Mouse (Mus musculus) neural tube, embryonic 11.5 days (tissue): ENCODE results near the gene Gstp3. TPM values are rescaled to one million over a fixed set of nuclear protein-coding genes. Genes with fewer than 3 reads are reported as not detected.

Experiments used
- ATAC-seq: fragments of 200-750 bp; cut with Nextera tagmentation; 2 replicates; pipeline ENCODE4 v1.8.0; 2017; ENCODE audit warnings: moderate number of reproducible peaks, mild to moderate bottlenecking, moderate TSS enrichment, moderate library complexity; ENCODE audit not compliant: insufficient read depth, low FRiP score, low TSS enrichment
- DNase-seq: peaks from one replicate; pipeline ENCODE4 v3.0.0-alpha.2; 2015; ENCODE audit warnings: low spot score
- H3K27ac ChIP-seq: fragments of 300-500 bp; sonication (generic); 2 replicates; pipeline ENCODE4 v1.5.1; 2014; ENCODE audit warnings: low read depth, mild to moderate bottlenecking, low read length
- H3K27me3 ChIP-seq: fragments of 300-500 bp; sonication (generic); 2 replicates; pipeline ENCODE4 v1.6.1; 2014; ENCODE audit warnings: mild to moderate bottlenecking, low read length, mixed read lengths; ENCODE audit not compliant: control insufficient read depth, insufficient read depth
- H3K36me3 ChIP-seq: fragments of 300-500 bp; sonication (generic); 2 replicates; pipeline ENCODE4 v1.6.1; 2014; ENCODE audit warnings: mild to moderate bottlenecking, low read length, moderate library complexity, mixed read lengths; ENCODE audit not compliant: control insufficient read depth, insufficient read depth
- H3K4me1 ChIP-seq: fragments of 300-500 bp; sonication (generic); 2 replicates; pipeline ENCODE4 v1.6.1; 2014; ENCODE audit warnings: low read length, mixed read lengths; ENCODE audit not compliant: control insufficient read depth, insufficient read depth
- H3K4me2 ChIP-seq: fragments of 300-500 bp; sonication (generic); 2 replicates; pipeline ENCODE4 v1.6.1; 2014; ENCODE audit warnings: low read depth, mild to moderate bottlenecking, moderate library complexity
- H3K4me3 ChIP-seq: fragments of 300-500 bp; sonication (generic); 2 replicates; pipeline ENCODE4 v1.5.1; 2014; ENCODE audit warnings: low read depth, low read length
- H3K9ac ChIP-seq: fragments of 300-500 bp; sonication (generic); 2 replicates; pipeline ENCODE4 v1.6.1; 2014; ENCODE audit warnings: mild to moderate bottlenecking, low read length
- H3K9me3 ChIP-seq: fragments of 300-500 bp; sonication (generic); 2 replicates; pipeline ENCODE4 v1.6.1; 2016; ENCODE audit warnings: low read length; ENCODE audit not compliant: control insufficient read depth
- whole genome bisulfite sequencing: fragments of 180-500 bp; shearing (Covaris S2); extraction: QIAGEN DNeasy Blood & Tissue Kit; methylation state at CpG from one replicate; pipeline ENCODE4 v1.1.7; 2014; 5-methylcytosine and 5-hydroxymethylcytosine counted together
- polyA plus RNA-seq: library from polyadenylated mRNA; unstranded; fragments of >200 nt; fragmentation: Nextera tagmentation; extraction: Ambion mirVana; gene quantifications from 2 replicates; pipeline ENCODE4 v1.2.1, GENCODE M21; 2014

The Gstp3 gene
- polyA plus RNA-seq, 1 experiment from 2014 or later: not detected

DNA sequence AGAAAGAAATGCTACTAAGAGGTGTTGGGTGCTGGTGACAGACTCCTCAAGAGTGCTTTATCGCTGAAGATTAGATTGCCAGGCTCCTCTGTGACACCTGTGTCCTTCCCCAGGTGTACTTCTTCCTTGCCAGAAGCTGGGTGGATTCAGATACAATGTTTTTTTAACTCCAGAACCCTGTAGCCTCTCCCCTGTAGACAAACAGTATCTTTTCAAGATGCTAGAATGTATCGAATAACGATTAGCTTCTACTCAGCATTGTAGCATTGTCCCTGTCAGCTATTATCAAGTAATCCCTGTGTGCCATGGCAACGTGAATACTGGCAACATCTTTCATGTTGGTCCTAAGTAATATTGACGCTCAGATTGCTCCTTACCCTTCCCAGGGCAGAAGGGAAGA lies 25.6 kb downstream of the Gstp3 start:
- no peaks in the 10 kb centered on the region for H3K4me1 ChIP-seq
- no peak overlapping the region for H3K4me2 ChIP-seq
- DNase-seq: no peak
- no peak for ATAC-seq
- WGBS: 75% methylated on average over 5 of the region's 5 CpGs
- H3K9ac ChIP-seq: no peak overlapping the region
- no peaks in the 10 kb centered on the region for H3K27me3 ChIP-seq
- H3K9me3 ChIP-seq: no peaks in the 10 kb centered on the region
- H3K36me3 ChIP-seq: no peaks in the 10 kb centered on the region
- H3K27ac ChIP-seq: no peak overlapping the region
- no peak overlapping the region for H3K4me3 ChIP-seq

DNA sequence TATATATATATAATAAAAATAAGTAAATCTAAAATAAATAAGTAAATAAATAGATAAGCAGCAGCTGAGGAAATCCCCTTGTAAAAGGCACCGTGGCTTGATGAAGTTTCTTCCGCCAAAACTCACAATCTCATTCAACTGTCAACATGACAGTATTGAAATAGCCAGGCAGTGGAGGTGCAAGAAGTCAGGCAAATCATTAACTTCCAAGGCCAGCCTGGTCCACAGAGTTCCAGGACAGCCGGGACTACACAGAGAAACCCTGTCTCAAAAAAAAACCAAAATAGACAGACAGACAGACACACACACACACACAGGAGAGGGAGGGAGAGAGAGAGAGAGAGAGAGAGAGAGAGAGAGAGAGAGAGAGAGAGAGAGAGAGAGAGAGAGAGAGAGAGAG lies 26.1 kb downstream of the Gstp3 start:
- Histone ChIP-seq H3K27ac (no peak overlapping the region), H3K36me3 (no peaks in the 10 kb centered on the region), H3K27me3 (no peaks in the 10 kb centered on the region), H3K4me1 (no peaks in the 10 kb centered on the region), H3K4me2 (no peak overlapping the region), H3K4me3 (no peak overlapping the region), H3K9ac (no peak overlapping the region), H3K9me3 (no peaks in the 10 kb centered on the region)
- DNase-seq (no peak), ATAC-seq (no peak)
- 77% methylated on average over 3 of the region's 3 CpGs for WGBS

DNA sequence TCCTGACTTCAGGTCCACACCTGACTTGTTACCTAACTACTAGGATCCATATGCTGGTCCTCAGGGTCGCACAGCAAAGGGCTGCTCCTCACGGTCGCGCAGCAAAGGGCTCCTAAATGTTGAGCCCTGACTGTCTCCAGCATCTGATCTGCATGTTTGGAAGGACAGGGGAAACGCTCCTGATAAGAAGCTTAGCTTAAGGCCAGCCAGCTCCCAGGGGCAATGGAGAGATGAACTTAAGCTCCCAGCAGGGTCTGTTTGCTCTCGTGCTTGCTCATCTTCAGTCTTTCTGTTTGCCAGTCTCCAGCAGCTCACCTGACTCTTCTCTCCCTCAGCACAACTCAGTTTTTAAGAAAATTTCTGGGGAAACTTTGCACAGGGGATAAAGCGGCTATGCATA lies 26.7 kb downstream of the Gstp3 start:
- no peak overlapping the region for H3K4me3 ChIP-seq
- no peaks in the 10 kb centered on the region for H3K4me1 ChIP-seq
- H3K27ac ChIP-seq: no peak overlapping the region
- DNase-seq (no peak), ATAC-seq (no peak)
- no peak overlapping the region for H3K4me2 ChIP-seq
- no peaks in the 10 kb centered on the region for H3K9me3 ChIP-seq
- H3K27me3 ChIP-seq: no peaks in the 10 kb centered on the region
- no peaks in the 10 kb centered on the region for H3K36me3 ChIP-seq
- H3K9ac ChIP-seq: no peak overlapping the region
- 66% methylated on average over 7 of the region's 7 CpGs for WGBS

DNA sequence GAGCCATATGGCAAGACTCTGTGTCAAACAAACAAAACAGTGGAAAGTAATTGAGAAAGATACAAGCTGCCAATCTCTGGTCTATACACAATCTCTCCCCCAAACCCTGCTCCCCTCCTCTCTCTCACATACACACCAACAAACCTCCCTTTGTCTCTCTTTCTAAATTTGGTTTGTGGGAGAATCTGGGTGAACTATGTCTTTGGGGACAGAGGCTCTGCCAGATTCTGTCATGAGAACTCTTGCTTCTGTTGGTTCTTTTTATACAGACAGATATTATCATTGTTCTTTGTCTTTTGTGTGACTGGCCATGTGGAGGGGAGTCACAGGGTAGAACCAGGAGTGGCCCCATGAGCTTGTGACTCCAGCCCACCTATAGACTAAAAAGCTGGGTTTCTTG lies 31.8 kb downstream of the Gstp3 start:
- ATAC-seq: no peak
- H3K27ac ChIP-seq: no peak overlapping the region
- no peaks in the 10 kb centered on the region for H3K27me3 ChIP-seq
- no peaks in the 10 kb centered on the region for H3K4me1 ChIP-seq
- H3K36me3 ChIP-seq: no peaks in the 10 kb centered on the region
- no peak overlapping the region for H3K9ac ChIP-seq
- no peak for DNase-seq
- no peaks in the 10 kb centered on the region for H3K9me3 ChIP-seq
- no peak overlapping the region for H3K4me3 ChIP-seq
- no peak overlapping the region for H3K4me2 ChIP-seq

DNA sequence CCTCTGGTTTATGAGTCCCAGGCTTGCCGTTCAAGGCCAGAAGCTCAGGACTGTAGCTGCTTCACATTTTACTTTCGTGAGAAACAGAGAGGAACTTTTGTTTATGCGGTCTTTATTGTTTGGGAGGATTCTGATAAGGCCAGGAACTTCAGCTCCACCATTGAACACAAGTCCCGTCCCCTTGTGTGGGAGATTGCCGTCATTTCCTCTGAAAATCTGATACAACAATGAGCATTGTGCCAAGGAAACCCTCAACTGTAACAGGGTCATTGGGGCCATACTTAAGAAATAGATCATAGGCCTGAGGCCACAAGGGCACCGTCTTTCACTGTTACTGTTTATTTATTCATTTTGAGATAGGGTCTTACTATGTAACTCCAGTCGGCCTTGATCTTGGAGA lies 36.2 kb downstream of the Gstp3 start:
- H3K9ac ChIP-seq: no peak overlapping the region
- DNase-seq: no peak
- WGBS: 74% methylated on average over 7 of the region's 7 CpGs
- H3K9me3 ChIP-seq: no peaks in the 10 kb centered on the region
- no peaks in the 10 kb centered on the region for H3K36me3 ChIP-seq
- no peak for ATAC-seq
- H3K27ac ChIP-seq: no peak overlapping the region
- no peaks in the 10 kb centered on the region for H3K4me1 ChIP-seq
- no peak overlapping the region for H3K4me3 ChIP-seq
- H3K4me2 ChIP-seq: no peak overlapping the region
- H3K27me3 ChIP-seq: no peaks in the 10 kb centered on the region

DNA sequence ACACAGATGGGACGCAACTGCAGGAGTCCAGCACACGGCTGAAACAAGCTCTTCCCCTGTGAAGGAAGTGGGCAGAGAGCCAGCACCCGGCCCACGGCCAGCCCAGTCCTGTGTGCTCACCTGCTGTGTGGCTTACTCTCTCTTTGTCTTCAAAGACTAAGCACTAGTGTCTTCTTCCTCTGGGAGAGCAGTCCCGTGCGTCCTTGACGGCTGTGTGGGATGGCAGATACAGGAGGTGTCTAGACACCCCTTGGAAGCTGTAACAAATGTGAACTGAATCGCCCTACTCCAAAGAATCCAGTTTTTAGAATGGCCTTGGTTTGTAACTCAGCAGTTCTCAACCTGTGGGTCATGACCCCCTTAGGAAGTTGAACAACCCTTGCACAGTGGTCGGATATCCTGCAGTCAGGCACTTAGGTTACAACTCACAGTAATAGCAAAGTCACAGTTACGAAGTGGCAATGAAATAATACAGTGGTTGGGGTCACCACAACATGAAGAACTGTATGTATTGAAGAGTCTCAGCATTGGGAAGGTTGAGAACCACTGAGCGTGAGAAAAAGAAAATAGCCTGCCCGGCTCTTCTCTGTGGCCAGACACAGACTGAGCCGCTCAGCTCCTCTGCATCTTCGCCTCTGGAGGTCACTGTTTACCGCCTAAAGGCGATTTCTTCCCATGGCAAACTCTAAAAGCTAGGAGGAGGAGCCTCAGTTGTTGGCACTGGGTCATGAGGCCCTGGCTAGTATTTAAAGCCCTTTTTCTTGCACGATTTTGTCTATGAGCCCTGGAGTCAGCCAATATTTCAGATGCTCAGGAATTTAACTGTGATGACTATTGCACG lies 40.4 kb downstream of the Gstp3 start:
- 37% methylated on average over 18 of the region's 18 CpGs for WGBS
- Histone ChIP-seq H3K9ac (no peak overlapping the region), H3K4me3 (no peak overlapping the region), H3K36me3 (no peaks in the 10 kb centered on the region), H3K27me3 (no peaks in the 10 kb centered on the region), H3K27ac (no peak overlapping the region), H3K4me1 (no peaks in the 10 kb centered on the region), H3K9me3 (no peaks in the 10 kb centered on the region), H3K4me2 (no peak overlapping the region)
- DNase-seq (peak; percentile 73), ATAC-seq (no peak)

DNA sequence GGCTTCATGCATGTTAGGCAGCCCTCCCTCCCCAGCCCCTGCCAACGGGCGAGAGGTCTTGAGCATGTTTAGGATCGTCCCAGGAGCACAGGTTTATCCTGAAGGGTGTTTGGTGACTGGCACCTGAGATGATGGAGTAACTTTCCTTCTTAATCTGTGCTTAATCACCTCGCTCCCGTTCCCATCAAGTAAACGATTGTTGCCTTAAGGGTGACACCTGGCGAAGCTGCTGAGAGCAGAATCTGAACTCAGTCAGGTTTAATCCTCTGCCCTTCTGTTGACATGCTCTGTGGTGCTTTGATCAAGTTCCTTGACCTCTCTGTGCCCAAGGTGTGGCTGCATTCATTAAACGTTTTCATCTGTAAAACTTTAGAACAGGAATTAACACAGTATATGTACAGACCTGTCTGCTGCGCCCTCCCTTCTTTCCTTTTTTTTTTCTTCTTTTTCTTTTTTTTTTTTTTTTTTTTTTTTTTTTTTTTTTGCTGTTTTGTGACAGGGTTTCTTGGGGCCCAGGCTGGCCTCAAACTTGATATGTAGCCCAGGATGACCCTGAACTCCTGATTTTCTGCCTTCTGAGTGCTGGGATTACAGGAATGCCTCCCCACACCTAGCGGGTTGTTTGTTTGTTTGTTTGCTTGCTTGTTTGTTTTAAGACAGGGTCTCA lies 41.3 kb downstream of the Gstp3 start:
- DNase-seq (no peak), ATAC-seq (no peak)
- H3K4me1 ChIP-seq: no peaks in the 10 kb centered on the region
- H3K4me2 ChIP-seq: no peak overlapping the region
- H3K27me3 ChIP-seq: no peaks in the 10 kb centered on the region
- H3K4me3 ChIP-seq: no peak overlapping the region
- H3K9me3 ChIP-seq: no peaks in the 10 kb centered on the region
- 67% methylated on average over 10 of the region's 10 CpGs for WGBS
- no peaks in the 10 kb centered on the region for H3K36me3 ChIP-seq
- H3K27ac ChIP-seq: no peak overlapping the region
- H3K9ac ChIP-seq: no peak overlapping the region

DNA sequence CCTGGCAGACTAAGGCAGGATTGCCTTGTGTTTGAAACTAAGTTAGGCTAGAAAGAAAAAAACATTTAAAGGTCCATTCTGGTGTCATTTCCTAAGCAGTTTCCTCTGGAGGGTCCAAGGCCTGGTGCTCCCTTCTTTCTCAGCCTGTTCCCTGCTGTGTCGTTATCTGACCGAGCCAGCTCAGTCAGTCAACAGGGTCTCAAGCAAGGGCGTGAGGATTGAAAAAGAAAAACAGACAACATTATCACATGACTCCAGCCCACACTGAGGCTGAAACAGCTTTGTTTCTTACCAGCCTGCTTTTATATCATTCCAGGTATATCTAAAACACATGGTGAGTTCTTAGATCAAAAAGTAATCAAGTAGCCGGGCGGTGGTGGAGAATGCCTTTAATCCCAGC lies 43.7 kb downstream of the Gstp3 start:
- Histone ChIP-seq H3K9me3 (no peaks in the 10 kb centered on the region), H3K4me3 (no peak overlapping the region), H3K27ac (no peak overlapping the region), H3K9ac (no peak overlapping the region), H3K4me1 (peaks cover 5% of the 10 kb centered on the region), H3K27me3 (no peaks in the 10 kb centered on the region), H3K36me3 (no peaks in the 10 kb centered on the region), H3K4me2 (no peak overlapping the region)
- WGBS: 72% methylated on average over 5 of the region's 5 CpGs
- no peak for ATAC-seq
- DNase-seq: no peak

DNA sequence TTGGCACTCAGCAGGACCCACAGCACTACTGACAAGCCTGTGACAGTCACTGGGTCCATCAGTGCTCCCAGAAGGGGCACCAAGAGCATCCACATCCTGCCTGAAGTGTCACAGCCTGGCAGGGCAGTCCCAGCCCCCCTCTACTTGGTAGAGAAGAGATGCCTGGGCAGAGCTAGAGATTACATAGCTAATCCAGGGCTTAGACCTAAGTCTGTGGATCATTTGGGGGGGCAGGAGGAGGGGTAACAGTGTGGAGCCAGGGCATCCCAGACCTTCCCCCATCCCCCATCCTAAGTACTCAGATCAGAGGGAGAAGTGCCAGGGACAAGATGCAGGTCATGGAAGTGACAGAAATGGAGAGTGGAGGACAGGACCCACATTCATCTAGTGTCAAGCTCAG lies 44.6 kb downstream of the Gstp3 start:
- Histone ChIP-seq H3K4me1 (peaks cover 5% of the 10 kb centered on the region), H3K36me3 (no peaks in the 10 kb centered on the region), H3K27me3 (no peaks in the 10 kb centered on the region), H3K9me3 (no peaks in the 10 kb centered on the region), H3K4me2 (no peak overlapping the region), H3K4me3 (no peak overlapping the region), H3K27ac (no peak overlapping the region), H3K9ac (no peak overlapping the region)
- no peak for DNase-seq
- ATAC-seq: no peak
